Mouse (Mus musculus): Measurements from ENCODE around the gene Sphk1.
A peak's percentile ranks its signal among the peaks of the same experiment; 100 is the strongest.

The Sphk1 gene

DNA sequence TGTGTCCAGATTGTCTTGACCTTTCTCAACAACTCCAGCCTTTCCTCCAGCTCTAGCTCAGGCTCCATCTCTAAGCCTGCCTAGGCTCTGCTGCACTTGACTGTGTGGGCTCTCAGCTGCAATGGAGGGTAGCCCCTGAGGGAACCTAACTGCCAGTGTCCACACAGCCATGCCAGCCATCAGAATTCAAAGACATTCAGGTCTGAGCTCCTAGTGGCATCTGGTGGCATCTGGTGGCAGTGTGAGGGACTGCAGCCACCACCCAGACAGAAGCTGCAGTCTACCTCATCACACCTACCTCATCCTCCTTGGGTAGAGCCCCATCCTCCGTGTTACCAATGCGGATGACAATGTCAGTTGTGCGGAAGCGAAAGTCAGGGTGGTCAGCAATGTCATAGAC lies 12.4 kb downstream of the Sphk1 start:
- no peak for DNase-seq

DNA sequence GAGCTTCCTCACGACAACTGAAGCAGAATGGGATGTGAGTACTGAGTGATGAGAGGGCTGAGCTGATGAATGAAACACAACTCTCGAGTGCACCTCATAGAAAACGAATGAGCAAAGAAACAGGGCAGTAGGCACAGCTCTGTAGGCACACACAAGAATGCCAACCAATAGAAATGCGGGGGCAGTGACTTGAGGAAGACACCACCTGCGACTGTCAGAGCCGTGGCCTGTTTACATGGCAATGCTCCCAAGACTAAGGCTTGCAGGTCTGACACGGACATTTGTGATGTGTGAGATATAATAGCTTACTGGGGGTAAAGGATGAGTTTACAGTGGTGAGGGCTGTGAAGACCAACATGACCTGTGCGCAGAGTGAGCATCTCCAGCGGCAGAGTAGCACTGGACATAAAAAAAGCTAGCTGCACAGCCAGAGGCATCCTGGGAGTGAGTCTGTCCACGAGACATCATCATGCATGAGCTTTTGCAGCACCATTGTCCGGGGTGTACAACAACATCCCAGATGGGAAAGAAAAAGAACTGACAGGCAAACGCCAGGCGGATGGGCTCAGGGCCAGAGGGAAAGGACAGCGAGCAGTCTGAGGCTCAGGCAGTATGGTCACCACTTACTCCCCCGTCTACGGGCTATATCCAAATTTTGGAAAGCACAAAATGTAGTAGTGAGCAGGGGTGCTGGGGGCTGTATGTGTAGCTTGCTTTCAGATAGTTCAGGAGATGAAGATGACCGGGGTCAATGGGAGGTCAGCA lies 16.8 kb downstream of the Sphk1 start:
- no peak for DNase-seq

DNA sequence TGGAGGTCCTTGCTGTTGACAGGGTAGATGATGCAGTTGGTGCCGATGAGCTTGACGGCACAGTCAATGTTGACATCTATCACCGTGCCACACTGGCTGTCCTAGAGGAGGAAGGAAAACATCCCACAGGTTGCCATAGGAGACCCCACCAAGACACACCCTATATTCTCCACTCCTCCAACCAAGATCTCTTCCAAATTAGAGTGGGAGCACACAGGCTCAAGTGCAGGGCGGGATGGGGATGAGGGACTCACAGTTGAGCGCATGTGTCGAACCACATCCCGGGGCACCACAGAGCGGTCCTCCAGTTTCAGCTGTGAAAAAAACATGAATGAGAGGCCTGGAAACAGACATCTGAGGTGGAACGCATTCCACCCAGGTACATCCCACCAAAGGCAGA lies 18.1 kb downstream of the Sphk1 start:
- no peak for DNase-seq

DNA sequence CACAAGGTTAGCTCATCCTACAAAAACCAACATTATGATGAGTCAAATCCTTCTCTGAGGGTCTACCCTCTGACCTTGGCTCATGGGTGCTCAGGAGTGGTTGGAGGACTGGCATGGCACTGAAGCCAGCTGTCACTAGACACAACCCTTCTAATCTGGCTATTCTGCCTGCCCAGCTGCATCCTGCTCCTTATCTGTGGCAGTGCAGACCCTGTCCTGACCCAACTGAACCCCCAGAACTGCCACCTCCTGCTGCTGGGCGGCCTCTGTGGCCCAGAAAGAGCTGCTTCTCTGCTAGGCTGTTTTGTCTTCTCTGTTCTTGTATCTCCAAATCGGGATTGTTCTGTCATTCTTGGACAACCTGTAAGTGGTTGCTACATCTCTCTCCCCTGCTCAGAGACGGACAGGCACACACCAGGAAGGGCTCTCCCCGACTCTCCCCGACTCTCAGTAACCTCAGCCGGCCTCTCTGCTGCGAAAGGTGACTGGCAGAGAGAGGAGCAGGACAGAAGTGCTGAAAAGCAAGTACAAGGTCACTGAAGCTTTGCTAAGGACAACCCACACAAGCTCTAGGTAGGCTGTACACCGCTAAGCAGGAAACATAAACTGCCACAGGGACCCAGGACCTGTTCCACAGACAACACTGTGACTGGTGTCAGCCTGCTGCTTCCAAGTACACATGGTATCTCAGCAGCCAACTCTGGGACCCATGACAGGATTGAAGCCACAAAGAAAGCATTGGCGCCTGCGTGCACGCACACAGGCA lies 18.7 kb downstream of the Sphk1 start:
- no peak for DNase-seq

DNA sequence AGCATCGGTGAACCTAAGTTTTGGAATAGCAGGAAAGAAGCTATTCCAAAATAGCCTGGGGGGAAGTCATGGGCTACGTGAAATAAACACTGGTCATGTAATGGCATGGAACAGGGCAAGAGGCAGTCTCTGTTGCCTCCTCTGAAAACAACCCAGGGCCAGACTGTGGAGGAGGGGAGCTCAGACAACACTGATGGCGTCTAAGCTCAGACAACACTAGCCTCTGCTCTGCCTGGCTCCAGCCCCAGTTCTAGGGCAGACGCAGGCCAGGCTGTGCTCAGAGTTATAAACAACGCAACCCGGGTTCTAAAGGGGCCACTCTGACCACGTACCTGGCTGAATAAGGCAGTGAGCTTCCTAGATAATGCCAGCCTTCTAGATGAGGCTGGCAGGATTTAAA lies 20.0 kb downstream of the Sphk1 start:
- no peak for DNase-seq

DNA sequence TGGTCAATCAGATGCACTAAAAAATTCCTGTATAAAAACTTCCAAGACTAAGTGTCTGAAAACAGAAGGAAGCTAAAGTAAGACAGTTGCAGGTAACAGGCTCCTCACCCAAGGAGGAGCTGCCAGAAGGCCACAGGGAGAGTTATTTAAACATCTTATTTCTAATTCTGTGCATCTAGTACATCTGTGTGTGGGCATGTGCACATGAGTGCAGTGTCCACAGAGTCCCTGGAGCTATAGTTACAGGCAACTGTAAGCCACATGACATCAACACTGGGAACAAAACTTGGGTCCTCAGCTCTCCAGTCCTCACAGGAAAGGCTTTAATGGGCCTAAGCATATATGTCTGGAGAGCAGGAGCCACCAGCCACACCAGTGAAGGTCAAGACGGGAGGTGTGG lies 21.5 kb downstream of the Sphk1 start:
- no peak for DNase-seq

DNA sequence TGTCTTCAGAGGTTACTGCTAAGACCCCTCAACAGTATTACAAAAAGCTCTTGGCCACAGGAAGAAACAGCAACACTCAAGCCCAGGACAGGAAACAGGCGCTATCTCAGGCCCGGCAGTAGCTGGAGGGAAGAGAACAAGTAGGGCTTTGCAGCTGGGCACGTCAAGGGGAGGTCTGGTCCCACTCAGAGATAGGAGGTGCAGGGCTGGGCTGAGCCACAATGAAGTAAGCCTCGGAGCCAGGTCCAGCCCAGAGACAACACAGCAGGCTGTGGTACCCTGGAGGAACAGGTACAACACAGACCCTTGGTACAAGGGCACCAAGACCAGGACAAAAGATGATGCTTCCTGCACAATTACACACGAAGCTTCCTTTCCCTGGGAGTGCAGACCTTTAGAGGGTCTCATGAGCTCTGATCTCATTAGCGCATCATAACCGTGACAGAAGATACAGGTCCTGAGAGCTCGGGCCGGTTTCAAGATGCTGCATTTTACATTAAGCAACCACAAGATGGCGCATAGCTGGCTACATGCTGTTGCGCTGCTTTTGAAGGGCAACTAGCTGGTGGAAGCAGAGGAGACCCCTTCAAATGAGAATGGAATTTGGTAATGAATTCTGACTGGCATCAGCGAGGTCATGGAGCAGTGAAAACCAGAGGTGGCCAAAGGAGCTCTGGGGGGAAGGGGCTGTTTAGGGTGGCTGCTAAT lies 23.6 kb downstream of the Sphk1 start:
- DNase-seq, result no peak

DNA sequence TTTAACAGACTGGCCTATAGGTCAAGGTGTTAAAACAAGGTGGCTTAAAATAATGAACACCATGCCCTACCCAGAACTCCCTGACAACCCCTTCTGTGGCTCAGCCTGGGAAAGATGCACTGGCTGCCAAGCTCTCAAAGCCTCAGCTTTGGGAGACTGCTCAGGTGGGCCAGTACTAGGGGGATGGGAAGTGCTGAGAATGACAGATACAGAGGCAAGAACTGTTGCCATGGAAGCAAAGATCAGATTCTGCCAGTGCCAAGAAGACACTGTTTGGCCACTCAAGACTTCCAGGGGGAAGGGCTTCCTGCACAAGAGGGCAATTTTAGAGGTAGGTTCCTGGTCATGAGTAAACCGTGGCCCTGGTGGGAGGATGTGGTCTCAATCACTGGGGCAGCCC lies 24.8 kb downstream of the Sphk1 start:
- DNase-seq, result no peak

DNA sequence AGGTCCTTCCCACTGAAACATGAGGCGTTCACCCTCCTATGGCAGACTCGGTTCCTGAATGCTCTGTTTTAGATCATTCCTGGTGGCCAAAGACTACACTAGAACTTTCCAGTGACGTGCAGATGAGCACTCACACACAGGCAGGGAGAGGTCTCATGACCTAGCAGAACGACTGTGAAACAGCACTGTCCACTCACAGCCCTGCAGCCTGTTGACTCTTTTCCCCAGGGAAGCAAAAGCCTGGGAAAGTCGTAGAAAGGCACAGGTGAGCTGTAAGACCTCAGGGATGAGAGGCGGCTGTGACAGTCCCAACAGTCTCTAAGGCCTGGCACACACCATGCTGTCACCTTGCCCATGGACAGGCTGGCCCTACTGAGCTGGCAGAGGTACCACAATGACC lies 25.6 kb downstream of the Sphk1 start:
- no peak for DNase-seq

DNA sequence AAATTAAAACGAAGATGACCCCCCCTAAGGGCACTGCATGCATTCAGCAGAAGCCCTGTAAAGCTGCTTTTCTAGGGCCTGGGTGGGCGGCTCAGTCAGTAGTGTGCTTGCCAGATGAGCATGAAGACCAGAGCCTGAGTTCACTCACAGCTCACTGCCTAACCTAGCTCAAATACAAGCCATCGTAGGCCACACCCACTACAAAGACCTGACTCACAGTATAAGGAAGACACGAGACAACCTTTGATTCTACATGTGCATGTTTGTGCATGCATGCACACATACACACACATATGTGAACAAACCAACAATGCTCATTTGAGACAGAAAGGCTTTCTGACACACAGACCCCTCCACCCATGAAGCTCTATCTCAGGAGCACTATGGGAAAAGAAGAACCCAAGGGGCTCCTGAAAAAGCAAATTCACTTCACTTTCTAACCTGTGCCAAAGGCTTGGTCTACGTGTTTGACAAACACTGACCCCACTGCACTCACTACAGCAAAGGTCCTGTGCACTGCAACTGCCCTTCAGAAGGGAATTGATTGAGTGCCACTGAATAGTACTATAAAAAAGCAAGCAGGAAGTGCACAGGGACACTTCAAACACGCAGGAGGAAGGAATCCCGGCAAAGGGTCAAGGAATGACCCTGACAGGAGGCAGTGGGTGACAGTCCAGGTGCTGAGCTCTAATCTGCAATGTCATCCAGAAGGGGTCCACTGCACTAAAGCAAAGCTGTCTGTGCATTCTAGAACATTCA lies 34.7 kb downstream of the Sphk1 start:
- DNase-seq, result no peak

DNA sequence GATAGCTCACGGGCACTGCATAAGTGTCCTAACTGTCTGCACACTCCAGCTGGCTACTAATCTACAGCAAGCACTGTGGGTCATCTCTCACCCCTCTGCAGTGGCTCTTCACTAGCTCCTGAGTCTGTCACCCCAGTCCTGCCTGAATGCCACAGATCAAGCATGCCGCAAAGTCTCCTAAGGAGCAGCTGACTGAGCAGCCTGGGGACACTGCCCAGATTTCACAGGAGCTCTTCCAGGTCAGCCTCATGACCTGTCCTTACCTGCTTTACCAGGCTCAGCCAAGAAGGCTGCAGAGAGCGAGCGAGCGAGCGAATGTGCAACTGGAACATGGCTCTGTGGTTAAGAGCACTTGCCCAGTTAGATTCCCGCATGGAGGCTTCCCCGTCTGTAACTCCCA lies 36.8 kb downstream of the Sphk1 start:
- no peak for DNase-seq

DNA sequence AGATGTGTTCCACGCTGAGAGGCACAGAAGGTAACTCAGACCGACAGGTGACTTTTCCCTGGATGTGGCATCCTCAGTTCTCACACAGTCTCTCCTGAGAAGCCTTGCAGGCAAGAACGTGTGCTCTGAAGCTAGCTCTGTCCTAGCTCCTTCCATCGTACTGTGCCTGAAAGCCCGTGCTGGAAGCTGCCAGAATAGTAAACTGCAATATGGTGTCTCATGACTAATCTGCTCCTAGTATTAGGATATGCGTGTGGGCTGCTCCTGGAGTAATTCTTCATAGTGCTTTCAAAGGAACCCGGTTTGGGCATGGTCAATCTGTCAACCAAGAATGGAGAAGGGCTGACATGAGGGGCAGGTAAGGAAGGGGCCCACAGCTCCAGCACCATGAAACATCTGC lies 40.1 kb downstream of the Sphk1 start:
- DNase-seq, result no peak

DNA sequence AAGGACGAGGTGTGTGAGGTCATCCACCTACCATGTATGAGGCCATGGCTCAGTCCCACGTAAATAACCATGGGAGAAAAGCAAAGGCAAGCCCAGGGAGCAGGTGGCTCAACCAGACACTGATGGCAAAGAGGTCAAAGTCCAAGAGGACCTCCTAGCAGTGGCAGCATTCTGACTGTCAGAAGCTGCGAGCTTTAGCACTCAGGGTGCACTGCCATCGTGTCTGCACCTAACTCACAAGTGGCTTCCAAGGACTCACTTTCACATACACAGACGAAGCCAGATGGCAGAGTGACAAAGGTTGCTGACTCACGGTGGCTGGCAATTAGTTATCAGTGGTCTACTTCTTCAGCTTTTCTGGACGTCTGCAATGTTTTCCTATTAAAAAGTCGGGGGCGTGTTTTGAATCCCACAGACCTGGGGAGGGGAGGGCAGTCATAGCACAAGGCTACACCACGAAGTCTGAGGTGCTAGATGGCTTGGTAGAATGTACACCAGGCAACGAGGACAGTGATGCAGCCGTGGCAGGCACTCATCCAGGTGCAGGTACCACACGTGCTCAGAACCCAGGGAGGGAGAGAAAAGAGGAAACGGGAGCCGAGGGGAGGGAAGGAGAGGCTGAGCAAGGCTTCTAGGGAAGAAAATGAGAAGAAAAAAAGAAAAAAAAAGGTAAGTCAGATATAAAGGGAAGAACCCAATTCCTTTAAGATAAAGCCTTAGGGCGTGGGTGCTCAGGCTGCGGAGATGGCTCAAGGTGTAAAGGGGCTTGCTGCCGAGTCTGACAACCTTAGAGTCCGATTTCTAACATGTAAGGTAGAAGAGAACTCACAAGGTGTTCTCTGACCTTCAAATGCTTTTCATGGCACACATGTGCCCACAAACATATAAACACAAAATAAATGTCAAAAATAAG lies 41.3 kb downstream of the Sphk1 start:
- DNase-seq, result no peak

DNA sequence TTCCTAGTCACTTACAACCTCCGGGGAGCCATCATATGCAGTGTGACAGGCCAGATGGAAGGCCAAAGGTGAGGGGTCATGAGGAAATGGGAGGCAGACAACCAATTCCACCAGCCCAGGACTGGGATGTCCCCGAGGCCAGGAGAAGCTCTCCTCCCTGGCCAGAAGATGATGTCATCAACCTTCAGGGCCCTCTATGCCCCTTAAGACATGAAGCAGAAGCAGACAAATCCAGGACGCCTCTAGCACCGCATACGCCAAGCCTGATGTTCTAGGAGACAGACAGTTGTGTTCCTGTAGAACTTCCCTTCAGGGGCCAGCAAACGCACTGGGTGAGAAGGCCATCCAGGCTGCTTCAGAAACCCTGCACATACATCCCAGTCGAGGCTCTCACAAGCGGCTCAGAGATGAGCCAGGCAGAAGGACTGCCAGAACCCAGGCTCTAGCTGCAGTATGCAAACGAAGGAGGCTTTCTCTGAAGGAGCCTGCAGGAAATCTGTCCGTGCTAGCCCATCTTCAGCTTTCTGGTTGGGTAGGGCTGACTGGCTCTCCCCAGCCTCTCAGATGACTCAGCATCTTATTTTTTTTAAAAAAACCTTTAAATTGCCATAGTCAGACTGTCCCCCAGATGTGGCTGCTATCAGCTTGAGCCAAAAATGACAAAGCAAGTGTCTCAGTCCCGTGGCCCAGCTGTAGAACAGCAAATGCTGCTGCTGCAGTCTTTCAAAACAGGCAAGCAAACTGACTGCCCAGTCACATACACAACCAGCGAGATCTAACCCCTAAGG lies 42.2 kb downstream of the Sphk1 start:
- peak; percentile 56 for DNase-seq

DNA sequence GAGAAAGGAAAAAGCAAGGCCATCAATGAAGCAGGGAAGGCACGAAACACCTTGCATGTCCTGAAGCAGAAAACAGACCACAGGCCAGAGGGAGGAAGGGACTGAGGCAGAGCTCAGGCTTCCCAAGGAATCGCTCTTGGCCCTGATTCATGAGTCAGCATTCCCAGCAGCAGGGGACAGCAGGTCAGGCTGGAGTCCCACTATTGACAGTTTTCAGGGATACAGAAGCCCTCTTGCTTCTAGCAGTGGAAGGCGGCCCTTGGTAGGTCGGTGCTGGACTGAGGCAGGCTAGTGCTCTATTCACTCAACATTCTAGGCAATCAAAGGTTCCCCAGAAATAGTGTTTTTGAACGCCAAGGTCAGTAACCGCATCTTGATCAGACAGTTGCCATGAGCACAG lies 43.8 kb downstream of the Sphk1 start:
- DNase-seq, result no peak

DNA sequence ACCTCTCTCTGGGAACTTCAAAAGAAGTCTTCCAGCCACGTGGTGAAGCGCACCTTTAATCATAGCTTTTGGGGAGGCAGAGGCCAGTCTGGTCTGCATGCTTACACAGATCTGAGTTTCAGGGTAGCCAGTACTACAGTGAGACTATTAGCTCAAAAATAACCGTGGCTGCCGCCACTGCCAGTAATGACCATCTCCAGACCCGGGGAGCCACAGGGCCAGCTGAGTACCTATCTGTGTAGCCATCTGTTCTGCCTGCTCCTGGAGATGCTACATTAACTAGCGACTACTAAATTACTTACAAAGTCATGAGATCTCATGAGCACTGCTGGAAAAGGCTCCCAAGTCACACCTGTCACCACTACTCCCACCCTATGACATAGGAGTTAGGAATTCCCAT lies 44.3 kb downstream of the Sphk1 start:
- DNase-seq, result no peak

DNA sequence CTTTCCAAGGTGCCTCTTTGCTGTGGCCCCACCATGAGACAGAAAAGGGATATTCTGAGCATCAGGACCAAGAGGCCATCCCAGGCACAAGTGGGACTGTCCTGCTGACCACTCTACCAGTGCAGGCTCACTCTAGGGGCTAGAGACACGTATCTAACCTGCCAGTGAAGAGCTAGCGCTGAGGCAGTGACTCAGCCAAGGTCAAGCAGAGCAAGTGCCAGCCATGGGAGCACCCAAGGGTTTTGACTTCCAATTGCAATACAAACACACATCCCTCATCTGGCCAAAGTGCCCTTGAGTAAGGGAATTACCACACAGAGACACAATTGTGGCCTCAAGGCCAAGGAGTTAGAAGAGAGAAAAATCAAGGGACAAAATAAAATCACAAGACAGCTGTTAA lies 44.7 kb downstream of the Sphk1 start:
- no peak for DNase-seq

DNA sequence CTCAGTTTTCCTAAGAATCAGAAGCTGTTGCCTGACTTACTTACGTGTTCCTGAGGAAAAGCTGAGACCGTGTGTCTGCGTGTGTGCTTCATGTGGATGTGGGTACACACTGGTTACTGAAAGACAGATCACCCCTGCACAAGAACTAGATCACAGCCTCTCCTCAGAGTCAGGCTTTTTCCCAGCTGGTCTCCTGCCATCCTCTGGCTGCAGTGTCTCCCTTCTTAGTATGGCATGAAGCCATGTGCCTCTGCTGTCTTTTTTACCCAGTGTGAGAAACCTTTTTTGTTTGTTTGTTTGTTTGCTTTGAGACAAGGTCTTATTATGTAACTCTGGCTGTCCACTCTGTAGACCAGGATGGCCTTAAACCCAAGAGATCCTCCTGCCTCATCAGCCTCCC lies 48.6 kb downstream of the Sphk1 start:
- no peak for DNase-seq

DNA sequence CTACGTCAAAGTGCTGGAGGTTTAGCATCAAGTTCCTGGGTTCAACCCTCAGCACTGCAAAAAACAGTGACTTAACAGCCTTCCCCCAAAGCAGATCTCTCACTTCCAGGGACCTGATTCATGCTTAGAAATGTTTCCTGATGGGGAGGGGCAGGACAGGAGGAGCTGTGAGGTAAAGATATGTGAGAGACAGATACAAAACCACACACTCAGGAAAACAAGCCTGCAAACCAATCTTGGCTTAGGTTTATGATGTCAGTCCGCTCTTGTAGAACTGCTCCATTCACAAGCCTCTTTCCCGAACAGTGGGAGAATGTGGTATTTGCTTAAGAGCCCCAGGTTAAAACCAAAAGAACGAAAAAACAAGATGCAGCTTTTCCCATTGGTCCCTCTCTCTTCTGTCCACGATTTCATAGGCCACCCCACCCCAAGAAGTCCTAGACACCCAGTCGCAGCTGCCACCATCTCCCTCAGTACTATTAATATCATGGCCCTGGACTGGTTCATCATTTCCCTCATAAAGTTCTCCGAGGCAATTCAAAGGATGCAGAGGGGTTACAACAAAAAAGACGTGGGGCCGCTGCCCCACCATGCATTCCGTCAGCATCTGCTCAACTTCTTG lies 49.4 kb downstream of the Sphk1 start:
- DNase-seq, result no peak

DNA sequence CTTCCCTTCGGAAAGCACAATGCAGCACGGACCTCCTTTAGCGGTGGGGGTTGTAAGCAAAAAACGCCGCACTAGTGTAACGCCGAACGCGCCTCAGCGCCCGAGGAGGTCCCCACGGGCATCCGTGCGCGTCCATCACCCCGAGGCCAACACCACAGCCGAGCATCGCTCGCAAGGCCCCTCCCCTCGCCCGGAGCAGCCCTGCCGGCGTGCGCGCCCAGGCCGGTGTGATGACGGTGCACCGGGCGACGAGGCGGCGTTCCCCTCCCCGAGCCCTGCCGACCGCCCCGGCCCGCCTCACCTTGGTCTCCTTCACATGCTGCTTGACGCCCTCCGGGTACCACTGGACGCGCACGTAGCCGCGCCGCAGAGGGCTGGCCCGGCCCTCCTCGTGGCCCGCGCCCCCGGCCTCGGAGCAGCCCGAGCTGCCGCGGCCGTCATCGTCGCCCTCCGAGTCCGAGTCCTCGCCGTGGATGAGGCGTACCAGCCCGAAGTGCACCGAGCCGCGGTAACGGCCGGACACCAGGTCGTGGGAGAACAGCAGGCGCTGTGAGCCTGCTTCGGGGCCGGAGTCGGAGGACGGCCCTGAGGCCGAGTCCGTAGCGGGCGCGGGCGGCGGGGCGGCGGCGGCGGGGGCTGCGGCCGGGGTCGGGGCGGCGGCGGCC lies 50.1 kb downstream of the Sphk1 start:
- peak; percentile 33 for DNase-seq

Data from layer of hippocampus, adult 9-11 months (tissue).